Mouse (Mus musculus) C2C12 (cell line): ENCODE results near the gene Pgls.

ENCODE experiments used
- CEBPB ChIP-seq: IDR thresholded peaks from one replicate; pipeline ENCODE4 v1.6.1; 2011; ENCODE audit warnings: low read depth, mild to moderate bottlenecking, control low read depth, moderate library complexity
- CTCF ChIP-seq: IDR thresholded peaks from one replicate; pipeline ENCODE4 v1.5.1; 2011; ENCODE audit not compliant: control insufficient read depth, insufficient read depth, insufficient read length
- FOSL1 ChIP-seq: IDR thresholded peaks from one replicate; pipeline ENCODE4 v1.8.0; 2011; ENCODE audit warnings: mild to moderate bottlenecking, low read length; ENCODE audit not compliant: poor library complexity, insufficient read depth, severe bottlenecking
- MYOG ChIP-seq: IDR thresholded peaks from one replicate; pipeline ENCODE4 v1.6.1; 2011; ENCODE audit not compliant: control insufficient read depth, insufficient read length; ENCODE audit errors: extremely low read depth
- USF1 ChIP-seq: IDR thresholded peaks from one replicate; pipeline ENCODE4 v1.6.1; 2011; ENCODE audit warnings: low read depth, mild to moderate bottlenecking, control low read depth, moderate library complexity

- TF ChIP-seq CTCF: no peak
- TF ChIP-seq USF1: no peak
- no peak for TF ChIP-seq CEBPB
- no peak for TF ChIP-seq FOSL1
- no peak for TF ChIP-seq MYOG
These were observed 2.3 kb downstream of the Pgls start for GRCm38 (mm10) chr8:71594324-71594722.
